Mouse (Mus musculus) 416B (cell line): Measurements from ENCODE around the gene Pard3.

Experiments
- DNase-seq: peaks from one replicate; pipeline ENCODE4 v3.0.0; 2011; ENCODE audit warnings: low read depth

Pard3 gene

DNA sequence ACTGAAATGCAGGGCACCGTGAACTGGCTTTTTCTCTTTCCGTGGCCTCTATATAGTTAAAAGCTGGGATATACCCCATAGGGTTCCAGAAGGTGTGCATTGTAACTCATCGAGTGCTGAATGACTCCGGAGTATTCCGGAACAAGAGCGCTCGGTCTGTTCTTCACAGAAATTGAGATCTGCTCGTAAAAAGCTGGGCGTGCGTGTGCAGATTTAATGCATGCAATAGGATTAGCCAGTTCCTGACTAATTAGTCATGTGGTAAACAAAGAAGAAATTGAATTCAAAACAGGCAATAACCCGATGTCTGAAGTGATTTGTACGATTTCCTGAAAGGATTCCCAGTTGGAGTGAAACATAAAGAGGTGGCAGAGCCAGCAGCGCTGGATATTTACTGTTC is 489.1 kb downstream of the Pard3 start:
- no peak for DNase-seq

DNA sequence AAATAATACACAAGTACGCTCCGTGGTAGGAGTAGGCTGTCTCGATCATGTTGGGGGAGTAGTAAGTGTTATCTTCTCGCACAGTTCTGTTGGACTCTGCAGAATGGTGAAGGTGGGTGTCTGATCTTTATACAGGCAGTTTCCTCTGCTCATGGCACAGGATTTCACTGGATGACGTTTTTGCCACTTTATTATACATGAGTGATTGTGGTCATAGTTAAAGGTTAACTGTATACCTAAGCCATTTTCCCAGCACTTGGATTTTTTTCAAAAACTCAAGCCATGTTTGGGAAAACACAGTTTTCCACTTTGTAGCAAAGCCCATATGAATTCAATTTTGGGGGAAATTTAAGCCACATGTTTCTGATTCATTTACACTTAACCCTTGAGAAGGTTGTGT is 489.9 kb downstream of the Pard3 start:
- DNase-seq: no peak

DNA sequence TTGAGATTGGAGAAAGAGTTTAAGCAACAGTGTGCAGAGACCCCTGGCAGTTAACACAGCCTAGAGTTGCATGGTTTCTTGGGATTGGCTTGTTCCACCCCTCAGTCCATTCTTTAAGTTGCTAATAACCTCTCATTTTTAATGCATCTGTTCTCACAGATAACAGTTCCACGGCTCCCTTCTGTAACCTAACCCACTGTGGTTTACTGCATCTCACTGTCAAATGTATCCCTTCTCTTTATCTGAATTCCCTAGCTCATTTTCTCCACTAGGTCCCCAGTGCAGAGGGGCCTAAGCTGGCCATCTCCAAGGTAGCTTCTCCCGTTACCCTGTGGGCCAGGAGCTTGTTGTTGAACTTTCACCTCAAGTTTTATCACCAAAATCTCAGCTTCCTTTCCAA is 492.1 kb downstream of the Pard3 start:
- DNase-seq: no peak

DNA sequence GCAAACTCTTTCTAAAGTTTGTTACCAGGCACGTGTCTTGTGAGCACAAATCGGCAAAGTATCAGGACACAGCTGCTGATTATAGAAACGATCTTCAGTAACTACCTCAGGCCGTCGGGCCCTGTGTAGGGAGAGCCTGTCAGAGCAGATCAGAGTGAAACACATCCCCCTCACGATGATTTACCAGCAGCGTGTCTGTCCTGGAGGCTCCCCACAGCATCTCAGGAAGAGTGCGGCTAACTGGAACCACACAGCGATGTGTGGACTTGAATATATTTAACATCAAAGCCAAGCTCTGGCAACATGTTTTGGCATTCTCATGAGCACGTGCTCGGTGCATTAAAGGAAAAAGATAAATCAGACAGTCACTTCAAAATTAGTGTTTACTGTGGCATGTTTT is 493.3 kb downstream of the Pard3 start:
- DNase-seq: no peak

DNA sequence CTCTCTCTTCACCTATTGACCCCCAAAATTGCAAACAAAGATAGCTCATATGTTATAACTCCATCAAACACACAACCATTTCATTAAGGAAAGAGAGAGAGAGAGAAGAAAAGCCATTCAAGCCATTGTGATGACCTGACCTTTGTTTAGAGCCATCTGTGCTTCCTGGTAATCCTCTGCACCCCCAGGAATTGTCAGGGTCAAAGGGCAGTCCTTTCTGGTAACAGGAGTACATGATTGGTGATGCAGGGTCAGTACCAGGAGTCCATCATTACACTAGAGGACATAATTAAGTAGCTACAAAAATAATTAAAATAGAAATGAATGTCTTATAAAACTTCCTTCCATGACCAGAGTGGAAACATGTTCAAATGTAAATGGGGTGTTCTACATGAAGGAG is 493.9 kb downstream of the Pard3 start:
- DNase-seq: no peak

DNA sequence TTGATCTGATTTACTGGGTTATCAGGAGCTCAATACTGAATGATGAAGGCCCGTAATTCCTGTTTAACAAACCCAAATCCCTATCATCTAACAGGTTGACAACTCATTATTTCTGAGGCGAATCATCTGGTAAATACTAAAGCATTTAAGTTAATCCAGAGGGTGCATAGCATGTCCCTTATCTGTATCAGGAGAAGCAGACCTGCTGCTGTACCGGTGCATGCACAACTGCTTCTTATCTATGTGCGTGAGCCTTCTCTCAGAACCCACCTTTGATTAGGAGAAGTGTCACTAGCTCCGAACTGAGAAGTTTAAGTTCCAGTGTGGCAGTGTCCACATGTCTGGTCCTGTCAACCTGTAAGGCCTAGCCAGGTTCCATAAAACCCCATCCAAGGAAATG is 499.9 kb downstream of the Pard3 start:
- no peak for DNase-seq

DNA sequence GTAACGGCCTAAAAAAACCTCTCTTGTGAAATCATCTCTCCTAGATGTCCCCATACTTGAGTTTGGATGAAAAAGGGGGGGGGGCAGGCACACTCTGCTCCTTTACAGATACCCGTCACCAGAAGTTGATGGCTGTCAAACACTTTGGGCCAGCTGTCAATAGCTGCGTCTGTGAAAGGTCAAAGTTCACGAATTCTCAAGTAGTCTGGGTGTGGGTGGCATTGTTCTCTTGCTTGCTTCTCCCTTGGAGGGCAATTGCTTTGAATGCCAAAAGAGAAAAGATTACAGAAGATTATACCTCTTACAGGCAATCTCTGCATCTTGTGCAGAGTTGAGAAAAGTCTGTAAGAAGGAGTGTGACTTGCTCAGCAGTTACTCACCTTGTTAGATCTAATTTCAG is 500.7 kb downstream of the Pard3 start:
- DNase-seq: no peak

DNA sequence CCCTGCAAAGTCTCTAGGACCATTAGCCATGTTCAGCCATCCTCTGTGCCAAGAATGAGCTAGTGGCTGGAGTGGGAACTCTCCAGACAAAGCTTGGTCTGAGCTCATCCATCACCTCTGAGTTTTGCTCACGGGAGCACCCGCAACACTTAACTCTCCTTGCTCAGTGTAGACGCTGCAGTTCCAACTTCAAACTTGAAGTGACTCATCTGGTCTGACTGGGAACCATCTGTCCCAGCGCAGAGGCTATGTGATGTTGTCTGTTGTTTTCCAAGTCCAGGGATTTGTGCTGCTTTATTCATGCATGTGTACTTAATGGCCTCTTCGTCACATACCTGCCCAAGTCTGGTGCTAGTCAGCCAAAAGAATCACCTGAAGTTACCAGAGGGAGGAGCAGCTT is 505.5 kb downstream of the Pard3 start:
- no peak for DNase-seq

DNA sequence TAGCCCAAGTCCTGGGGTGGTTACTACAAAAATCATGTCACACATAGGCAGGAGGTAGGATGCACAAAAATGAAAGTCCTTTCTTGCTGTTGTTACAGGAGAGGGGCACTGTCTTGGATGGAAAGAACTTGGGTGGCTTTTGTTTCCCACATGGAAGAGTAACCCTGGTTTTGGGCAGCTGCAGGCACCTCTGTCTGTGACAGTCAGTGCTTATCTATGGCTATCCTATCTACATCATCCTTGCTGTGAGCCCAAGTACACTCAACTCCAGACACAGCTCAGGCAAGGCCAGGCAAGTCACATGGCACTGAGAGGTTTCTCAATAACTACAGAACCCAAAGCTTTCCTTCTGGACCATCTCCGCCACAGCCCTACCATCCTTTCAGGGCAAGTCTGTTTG is 506.8 kb downstream of the Pard3 start:
- no peak for DNase-seq

DNA sequence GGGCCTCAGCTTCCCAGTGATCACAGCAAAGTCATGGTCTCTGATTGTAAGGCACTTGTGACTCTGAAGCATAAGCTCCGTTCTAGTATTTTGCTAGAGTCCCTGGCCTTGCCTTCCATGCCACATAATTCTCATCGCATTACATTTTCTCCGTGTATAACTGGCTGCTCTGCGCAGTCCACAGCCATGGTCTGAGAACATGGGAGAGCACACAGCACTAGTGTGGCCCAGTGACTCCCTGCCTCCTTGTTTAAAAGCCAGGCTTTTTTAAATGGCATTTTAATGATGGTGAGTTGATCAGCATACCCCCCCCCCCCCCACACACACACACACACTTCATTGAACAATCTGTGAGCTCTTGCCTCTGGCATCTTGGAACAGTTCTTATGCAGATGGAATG is 508.8 kb downstream of the Pard3 start:
- no peak for DNase-seq

DNA sequence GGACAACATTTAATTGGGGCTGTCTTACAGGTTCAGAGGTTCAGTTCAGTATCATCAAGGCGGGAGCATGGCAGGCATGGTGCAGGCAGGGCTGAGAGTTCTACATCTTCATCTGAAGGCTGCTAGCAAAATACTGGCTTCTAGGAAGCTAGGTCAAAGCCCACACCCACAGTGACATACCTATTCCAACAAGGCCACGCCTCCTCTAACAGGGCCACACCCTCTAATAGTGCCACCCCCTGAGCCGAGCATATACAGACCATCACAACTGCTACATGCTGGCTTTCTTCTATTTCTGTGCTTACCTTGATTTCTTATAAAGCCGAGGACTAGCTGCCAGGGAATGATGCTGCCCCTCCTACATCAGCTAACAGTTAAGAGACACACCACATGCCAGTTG is 513.0 kb downstream of the Pard3 start:
- no peak for DNase-seq

DNA sequence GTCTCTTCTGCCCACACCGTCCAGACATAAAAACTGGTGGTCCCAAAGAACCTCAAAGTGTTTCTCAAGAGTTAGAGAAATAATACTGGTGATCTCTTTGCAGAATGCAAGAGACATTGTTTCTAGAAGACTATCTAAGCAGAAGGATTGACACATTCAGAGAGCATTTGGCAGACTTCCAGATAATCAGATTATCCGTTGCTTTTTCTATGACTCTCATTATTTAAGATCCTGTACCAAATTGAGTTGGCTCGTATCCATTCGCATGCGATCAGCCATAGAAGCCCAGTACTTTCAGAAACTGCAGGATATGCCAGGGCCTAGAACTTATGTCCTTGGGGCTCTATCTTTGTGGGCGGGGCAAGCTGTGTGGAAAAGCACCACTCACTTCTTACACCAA is 514.0 kb downstream of the Pard3 start:
- DNase-seq: no peak

DNA sequence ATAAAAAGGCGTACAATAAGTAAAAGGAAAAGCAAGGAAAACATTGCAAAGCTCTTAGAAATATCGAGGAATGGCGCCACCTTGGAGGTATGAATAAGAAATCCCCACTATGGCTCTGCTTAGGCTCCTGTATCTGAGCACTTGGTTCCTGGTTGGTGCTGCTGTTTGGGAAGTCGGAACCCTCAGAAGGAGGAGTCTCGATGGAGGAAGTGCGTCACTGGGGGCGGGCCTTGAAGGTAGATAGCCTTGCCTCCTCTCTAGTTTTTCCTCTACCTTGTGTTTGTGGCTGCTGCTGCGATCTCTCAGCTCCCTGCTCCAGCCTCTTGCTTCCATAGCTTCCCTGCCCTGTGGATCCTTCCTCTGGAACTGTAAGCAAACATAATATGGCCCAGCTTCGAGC is 515.7 kb downstream of the Pard3 start:
- no peak for DNase-seq

DNA sequence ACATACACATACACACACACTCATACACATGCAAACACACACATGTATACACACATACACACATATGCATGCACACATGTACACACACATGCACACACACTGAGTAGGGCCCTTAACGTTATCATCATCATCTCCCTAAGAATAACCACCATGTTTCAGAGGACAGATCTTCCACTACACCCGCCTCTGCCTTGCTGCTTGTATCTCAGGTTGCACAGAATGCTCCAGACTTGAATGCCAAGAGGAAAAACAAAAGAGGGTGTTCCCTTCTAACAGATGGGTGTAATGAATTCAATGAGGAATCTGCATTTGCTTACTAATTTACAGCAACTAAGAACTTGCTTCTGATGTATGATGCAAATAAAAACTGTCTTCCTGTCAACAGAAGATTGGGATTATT is 519.7 kb downstream of the Pard3 start:
- DNase-seq: no peak

DNA sequence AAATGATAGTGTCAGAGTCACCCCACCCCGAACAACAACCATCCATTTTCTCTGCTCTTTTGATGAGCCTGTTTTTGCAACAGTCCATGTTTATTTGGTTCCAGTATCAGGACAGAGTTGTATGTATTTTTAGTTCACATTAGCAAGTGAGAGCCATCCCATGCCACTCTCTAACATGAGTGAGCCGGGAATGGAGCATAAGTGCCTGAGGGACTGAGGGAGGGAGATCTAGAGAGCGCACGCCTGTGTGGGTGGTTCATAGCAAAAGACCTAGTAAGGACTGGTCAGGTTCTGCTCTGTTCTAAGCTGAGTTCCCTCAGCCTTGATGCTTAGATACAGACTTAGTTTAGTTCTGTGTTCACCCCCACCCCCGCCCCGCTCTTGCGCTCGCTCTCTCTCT is 521.9 kb downstream of the Pard3 start:
- no peak for DNase-seq

DNA sequence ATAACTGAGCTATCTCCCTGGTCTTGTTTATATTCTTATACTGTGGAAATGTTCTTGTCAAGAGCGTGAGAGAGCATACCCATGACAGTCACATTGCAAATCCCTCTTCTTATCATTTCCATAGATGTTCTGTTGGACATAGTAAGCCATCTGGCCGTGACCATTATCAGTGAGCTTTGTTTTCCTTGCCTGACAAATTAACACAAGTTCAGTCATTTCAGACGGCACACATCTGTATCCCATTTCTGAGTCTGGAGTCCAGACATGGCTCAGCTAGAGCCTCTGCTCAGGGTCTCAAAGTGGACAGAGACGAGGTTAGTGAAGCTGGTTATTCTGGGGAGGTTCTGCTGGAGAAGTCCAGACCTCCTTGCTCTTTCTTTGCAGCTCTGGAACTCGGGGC is 523.0 kb downstream of the Pard3 start:
- DNase-seq: no peak

DNA sequence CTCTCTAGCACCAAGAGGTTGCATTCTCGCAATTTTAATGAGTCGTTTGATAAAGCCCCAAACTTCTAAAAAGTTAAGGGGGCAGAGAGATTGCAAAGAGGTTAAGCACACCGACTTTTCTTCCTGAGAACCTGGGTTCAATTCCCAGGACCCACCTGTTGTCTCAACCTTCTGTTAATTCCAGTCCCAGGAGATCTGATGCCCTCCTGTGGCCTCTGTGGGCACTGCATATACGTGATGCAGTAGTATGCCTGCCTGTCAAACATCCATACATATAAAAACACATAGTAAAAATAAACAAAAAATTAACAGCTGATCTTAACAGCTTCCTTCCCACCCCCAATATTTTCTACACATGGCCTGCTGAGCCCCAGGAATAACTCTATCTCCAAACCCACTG is 524.6 kb downstream of the Pard3 start:
- DNase-seq: peak; percentile 44

DNA sequence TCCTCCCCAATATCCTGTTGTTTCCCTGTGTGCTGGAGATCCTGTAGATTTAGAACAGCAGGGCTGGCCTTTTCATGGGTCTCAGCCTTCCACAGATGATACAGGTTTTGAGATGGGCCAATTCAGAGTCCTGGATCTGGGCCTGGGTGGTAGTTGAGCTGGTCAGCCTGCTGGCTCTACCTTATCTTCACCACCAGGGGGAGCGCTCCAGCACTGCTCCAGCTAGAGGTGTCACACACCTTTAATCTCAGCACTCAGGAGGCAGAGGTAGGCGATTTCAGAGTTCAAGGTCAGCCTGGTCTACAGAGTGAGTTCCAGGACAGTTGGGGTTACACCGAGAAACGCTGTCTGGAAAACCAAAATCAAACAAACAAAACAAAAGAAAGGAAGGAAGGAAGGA is 525.6 kb downstream of the Pard3 start:
- peak; percentile 38 for DNase-seq

DNA sequence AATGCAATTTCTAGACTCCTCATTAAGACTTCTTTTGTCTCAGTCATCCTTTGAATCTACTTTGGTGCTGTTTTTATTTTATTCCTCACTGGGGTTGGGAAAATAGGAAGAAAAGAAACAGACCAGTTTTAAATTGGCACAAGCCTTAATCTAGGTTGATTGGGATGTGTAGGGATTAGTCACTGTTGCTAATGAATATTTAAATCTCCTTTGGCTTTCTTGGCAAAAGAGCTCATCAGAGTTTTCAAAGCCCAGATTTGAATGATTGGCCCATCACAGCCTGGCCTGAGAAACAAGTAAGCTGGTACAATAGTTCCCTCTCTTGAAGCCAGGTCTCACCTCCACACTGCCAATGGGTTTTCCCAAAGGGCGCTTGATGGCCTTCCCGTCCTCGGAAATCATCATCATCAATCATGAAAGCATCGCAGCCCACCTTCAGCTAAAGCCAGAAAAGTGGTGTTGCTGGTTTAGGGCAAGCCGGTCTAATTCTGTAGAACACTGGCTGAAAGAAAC is 527.0 kb downstream of the Pard3 start:
- no peak for DNase-seq

DNA sequence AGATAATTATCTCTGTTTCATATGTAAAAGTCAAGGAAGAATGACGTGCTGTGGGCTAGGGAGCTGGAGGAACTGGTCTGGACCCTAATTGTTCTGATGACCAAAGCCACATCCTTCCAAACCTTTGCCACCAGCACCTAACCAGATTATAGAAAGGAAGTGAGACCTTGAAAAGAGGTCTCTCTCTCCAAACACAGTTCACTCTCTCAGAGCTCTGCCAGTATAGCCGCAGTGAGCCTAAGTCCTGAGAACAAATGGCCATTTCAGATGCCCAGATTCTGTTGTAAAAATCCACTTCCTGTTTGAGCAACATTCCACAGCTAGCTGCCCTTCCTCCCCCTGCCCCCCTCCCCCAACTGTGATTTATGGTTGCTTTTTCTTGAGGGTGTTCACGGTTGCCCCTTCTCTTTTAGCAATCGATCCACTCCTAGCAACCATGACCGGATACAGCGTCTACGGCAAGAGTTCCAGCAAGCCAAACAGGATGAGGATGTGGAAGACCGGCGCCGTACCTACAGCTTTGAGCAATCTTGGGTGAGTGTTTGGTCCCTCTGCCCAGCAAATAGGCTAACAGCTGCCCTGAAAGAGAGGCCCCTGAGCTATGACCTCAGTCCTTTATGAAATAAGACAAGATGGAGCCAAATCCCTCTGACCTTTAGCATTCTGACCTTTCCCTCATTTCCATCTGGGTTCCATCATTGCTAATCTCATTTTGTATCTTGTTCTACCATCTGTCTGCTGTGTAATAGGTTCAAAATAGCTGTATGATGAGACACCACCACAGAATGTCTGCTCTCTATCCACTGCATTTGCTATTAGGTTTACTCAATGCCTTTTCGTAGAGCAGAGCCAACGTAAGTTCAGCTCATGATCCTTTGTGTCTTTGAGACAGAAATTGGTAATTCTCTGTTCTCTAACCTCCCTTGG is 529.2 kb downstream of the Pard3 start:
- DNase-seq: peak; percentile 31

DNA sequence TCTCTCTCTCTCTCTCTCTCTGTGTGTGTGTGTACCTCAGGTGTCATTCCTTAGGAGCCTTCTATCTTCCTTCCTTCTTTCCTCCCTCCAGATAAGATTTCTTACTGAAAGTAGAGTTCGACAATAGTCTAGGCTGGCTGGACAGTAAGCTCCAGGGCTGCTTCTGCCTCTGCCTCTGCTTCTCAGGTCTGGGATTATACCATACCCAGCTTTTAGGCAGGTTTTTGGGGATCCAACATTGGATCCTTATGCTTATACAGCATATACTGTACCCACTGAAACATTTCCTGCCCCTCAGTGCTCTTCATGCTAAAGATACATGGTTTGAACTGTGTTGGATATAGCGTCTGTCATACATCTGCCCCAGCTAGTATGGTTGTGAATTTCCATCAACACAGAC is 536.9 kb downstream of the Pard3 start:
- no peak for DNase-seq

DNA sequence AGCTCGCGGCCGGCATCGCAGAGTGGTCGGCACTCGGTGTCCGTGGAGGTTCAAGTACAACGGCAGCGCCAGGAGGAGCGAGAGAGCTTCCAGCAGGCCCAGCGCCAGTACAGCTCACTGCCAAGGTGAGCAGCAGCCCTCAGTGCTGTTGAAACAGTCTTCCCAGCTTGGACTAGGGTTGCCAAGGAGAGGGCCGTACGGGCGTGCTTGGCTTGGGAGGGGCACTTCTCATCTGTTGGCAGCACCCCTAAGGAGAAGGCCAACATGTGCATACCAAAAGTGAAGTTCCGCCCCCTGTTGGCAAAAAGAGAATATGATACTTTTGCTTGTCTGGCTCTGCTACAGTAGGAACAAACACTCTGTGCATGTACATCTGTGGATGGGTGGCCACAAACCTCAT is 539.4 kb downstream of the Pard3 start:
- DNase-seq: no peak

DNA sequence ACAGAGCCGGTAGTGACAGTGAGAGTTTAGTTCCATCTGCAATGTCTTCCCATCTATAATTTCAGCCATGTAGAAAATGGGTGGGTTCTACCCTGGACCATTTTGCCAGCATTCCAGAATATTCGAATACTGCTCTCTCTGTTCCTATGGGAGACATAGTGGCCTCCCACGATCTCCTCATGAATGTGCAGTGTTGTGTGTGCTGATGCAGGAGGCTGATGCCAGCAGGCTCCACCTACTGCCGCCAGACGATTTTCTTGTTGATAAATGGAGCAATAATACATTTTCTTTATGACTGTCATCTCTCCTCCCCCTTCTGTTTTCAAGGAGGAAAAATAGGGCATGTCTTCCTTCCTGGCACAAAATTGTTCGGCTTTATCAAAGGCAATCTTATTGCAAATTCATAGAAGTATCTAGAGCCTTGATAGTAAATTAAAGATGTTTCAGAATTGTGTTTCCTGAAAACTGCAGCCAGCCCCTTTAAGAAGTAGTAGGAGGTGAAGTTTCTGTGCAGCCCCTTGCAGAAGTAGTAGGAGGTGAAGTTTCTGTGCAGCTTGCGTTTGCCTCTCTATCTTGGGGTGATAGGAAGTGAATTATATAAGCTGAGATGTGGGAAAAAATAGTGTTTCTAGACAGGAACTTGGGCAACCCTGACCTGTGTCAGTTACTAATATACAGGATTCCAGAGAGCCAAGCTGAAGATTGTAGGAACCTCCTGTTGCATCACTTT is 545.0 kb downstream of the Pard3 start:
- DNase-seq: no peak
